Mouse (Mus musculus) kidney, adult 2 months (tissue): ENCODE results near the gene Gm1673.

ENCODE experiments used
- CTCF ChIP-seq: fragments of 200-500 bp; conservative IDR thresholded peaks from 2 replicates; pipeline ENCODE4 v1.5.1; 2011; ENCODE audit warnings: low read depth, mild to moderate bottlenecking, control low read depth, low read length, moderate library complexity, mixed read lengths; ENCODE audit not compliant: insufficient read depth, insufficient read length
- POLR2A ChIP-seq: fragments of 200-500 bp; IDR thresholded peaks from one replicate; pipeline ENCODE4 v1.6.1; 2011; ENCODE audit warnings: low read depth, low read length, control low read depth

DNA sequence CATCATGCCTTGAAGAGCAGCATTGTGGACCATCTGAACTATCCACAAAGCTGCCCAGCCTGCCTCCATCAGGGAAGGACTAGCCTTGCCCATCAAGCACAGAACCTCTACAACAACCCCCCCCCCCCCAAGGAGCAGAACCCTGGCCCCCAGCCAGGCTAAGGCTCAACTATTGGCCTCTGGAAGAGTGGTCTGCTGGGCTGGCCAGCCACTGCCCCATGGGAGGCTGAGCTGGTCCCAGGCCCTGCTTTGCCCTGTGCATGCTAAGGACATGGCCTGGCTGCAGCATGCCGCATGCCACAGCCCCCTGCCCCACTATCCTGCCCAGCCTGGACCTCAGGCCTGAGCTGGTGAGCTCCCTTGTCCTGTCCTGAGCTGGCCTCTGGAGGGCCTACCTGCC, 18.2 kb downstream of the Gm1673 start:
- TF ChIP-seq POLR2A (no peak), CTCF (no peak)
